Comparison of ENCODE assay signal across 19 mouse cellular contexts in the genomic region with DNA sequence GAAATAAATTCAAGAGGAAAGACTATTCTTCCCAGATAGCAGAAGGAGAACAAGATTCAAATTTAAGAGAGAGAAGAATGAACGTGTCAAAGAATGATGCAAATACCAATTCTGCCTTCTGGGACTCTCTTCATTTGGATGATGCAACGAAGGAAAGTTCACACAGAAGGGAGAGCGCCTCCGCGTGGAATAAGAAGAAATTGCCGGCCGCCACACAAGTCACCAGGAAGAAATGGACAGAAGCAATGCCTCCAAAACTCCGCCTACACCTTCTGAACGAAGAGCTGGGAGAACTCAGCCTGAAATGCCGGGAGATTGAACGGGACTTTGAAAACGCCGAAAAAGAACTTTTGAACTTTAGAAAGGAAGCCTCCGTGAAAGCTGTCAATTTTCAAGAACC. TPM values are rescaled to one million over a fixed set of nuclear protein-coding genes. Genes with fewer than 3 reads are reported as not detected.
"Had no signal": no experiment of that assay in that cellular context is flagged by ENCODE, and none has a peak within 500 bp of the region (broad histone marks: within the 10 kb centered on the region; RNA-seq: fewer than 3 reads in every experiment).

No protein-coding gene starts in this region.

- H3K27ac ChIP-seq: intestine, embryonic 15.5 days; kidney, embryonic 15.5 days; left cerebral cortex, adult 2 months; limb, embryonic 12.5 days; liver, embryonic 14.5 days; lung, embryonic 15.5 days; macrophage; midbrain, embryonic 12.5 days; neural tube, embryonic 13.5 days; stomach, embryonic 15.5 days had no signal

- ATAC-seq: intestine, embryonic 15.5 days; midbrain, embryonic 16.5 days had no signal

- H3K36me3 ChIP-seq: intestine, embryonic 15.5 days; kidney, embryonic 15.5 days; limb, embryonic 12.5 days; lung, embryonic 15.5 days; midbrain, embryonic 12.5 days; neural tube, embryonic 13.5 days; stomach, embryonic 15.5 days had no signal

- DNase-seq: kidney, adult 18-20 months; kidney, postnatal 25 days; liver; retina, postnatal 1 day; right cerebral cortex, postnatal 14 days; thymus, postnatal 14 days had no signal

- H3K27me3 ChIP-seq: intestine, embryonic 15.5 days; kidney, embryonic 15.5 days; limb, embryonic 12.5 days; lung, embryonic 15.5 days; midbrain, embryonic 12.5 days; neural tube, embryonic 13.5 days; stomach, embryonic 15.5 days had no signal

- H3K9ac ChIP-seq: intestine, embryonic 15.5 days; kidney, embryonic 15.5 days; limb, embryonic 12.5 days; liver, embryonic 14.5 days; lung, embryonic 15.5 days; midbrain, embryonic 12.5 days; neural tube, embryonic 13.5 days; stomach, embryonic 15.5 days had no signal

- H3K4me1 ChIP-seq: limb, embryonic 12.5 days; lung, embryonic 15.5 days; megakaryocyte, embryonic 14.5 days; neural tube, embryonic 13.5 days; stomach, embryonic 15.5 days had no signal

- H3K4me2 ChIP-seq: intestine, embryonic 15.5 days; kidney, embryonic 15.5 days; limb, embryonic 12.5 days; lung, embryonic 15.5 days; midbrain, embryonic 12.5 days; neural tube, embryonic 13.5 days; stomach, embryonic 15.5 days had no signal

- H3K4me3 ChIP-seq: intestine, embryonic 15.5 days; kidney, embryonic 15.5 days; left cerebral cortex, adult 2 months; limb, embryonic 12.5 days; lung, embryonic 15.5 days; megakaryocyte, embryonic 14.5 days; midbrain, embryonic 12.5 days; neural tube, embryonic 13.5 days; stomach, embryonic 15.5 days had no signal

- H3K9me3 ChIP-seq: intestine, embryonic 15.5 days; kidney, embryonic 15.5 days; limb, embryonic 12.5 days; lung, embryonic 15.5 days; megakaryocyte, embryonic 14.5 days; midbrain, embryonic 12.5 days; neural tube, embryonic 13.5 days; stomach, embryonic 15.5 days had no signal

RNA-seq across cellular contexts. Expression of a gene that starts 7.3 kb away (rescaled TPM):
- polyA plus RNA-seq: macrophage; spleen, adult 2 months had no signal
